Mouse (Mus musculus) forebrain, embryonic 11.5 days (tissue): ENCODE results near the gene Nusap1. TPM values are rescaled to one million over a fixed set of nuclear protein-coding genes. Genes with fewer than 3 reads are reported as not detected.

Experiments used
- ATAC-seq: fragments of 200-750 bp; cut with Nextera tagmentation; replicated peaks from 2 replicates; pipeline ENCODE4 v1.8.0; 2017; ENCODE audit warnings: moderate TSS enrichment; ENCODE audit not compliant: low FRiP score
- DNase-seq: peaks from one replicate; pipeline ENCODE4 v3.0.0-alpha.2; 2017; ENCODE audit warnings: low spot score
- H3K27ac ChIP-seq: fragments of 300-500 bp; sonication (generic); 2 replicates; pipeline ENCODE4 v1.5.1; 2014; ENCODE audit warnings: low read depth, low read length
- H3K27me3 ChIP-seq: fragments of 300-500 bp; sonication (generic); 2 replicates; pipeline ENCODE4 v1.6.1; 2014; ENCODE audit warnings: mild to moderate bottlenecking, low read length, mixed read lengths; ENCODE audit not compliant: control insufficient read depth, insufficient read depth
- H3K36me3 ChIP-seq: fragments of 300-500 bp; sonication (generic); 2 replicates; pipeline ENCODE4 v1.6.1; 2014; ENCODE audit warnings: mild to moderate bottlenecking, low read length, moderate library complexity, mixed read lengths; ENCODE audit not compliant: control insufficient read depth, insufficient read depth
- H3K4me1 ChIP-seq: fragments of 300-500 bp; sonication (generic); replicated peaks from 2 replicates; pipeline ENCODE4 v1.6.1; 2014; ENCODE audit warnings: low read length, mixed read lengths; ENCODE audit not compliant: control insufficient read depth, insufficient read depth
- H3K4me2 ChIP-seq: fragments of 300-500 bp; sonication (generic); 2 replicates; pipeline ENCODE4 v1.6.1; 2014; ENCODE audit warnings: low read depth, mild to moderate bottlenecking, low read length, moderate library complexity, mixed read lengths; ENCODE audit not compliant: severe bottlenecking
- H3K4me3 ChIP-seq: fragments of 300-500 bp; sonication (generic); 2 replicates; pipeline ENCODE4 v1.5.1; 2014; ENCODE audit warnings: low read depth, low read length
- H3K9ac ChIP-seq: fragments of 300-500 bp; sonication (generic); 2 replicates; pipeline ENCODE4 v1.6.1; 2014; ENCODE audit warnings: low read length
- H3K9me3 ChIP-seq: fragments of 300-500 bp; sonication (generic); 2 replicates; pipeline ENCODE4 v1.6.1; 2016; ENCODE audit warnings: low read length, mixed read lengths; ENCODE audit not compliant: control insufficient read depth
- WGBS: fragments of 180-500 bp; shearing (Covaris S2); extraction: QIAGEN DNeasy Blood & Tissue Kit; methylation state at CpG from one replicate; pipeline ENCODE4 v1.1.7; 2014; 5-methylcytosine and 5-hydroxymethylcytosine counted together
- polyA plus RNA-seq: library from polyadenylated mRNA; unstranded; fragments of >200 nt; fragmentation: Nextera tagmentation; extraction: Ambion mirVana; gene quantifications from 2 replicates; pipeline ENCODE4 v1.2.1, GENCODE M21; 2014

Gene Nusap1
- polyA plus RNA-seq, 1 experiment from 2014 or later, result 131 TPM

- Histone ChIP-seq H3K4me1 (no peaks in the 10 kb centered on the region), H3K27ac (no peak overlapping the region), H3K9me3 (no peaks in the 10 kb centered on the region), H3K9ac (no peak overlapping the region), H3K27me3 (no peaks in the 10 kb centered on the region), H3K36me3 (no peaks in the 10 kb centered on the region), H3K4me2 (no peak overlapping the region), H3K4me3 (no peak overlapping the region)
- DNase-seq (no peak), ATAC-seq (no peak)
- WGBS, result 95% methylated on average over 1 of the region's 1 CpGs
Observed at GRCm38 (mm10) chr2:119696111-119696510, 78.0 kb downstream of the Nusap1 start.

GRCm38 (mm10) chr2:119698472-119698871, 80.4 kb downstream of the Nusap1 start:
- ATAC-seq (no peak), DNase-seq (no peak)
- H3K4me2 ChIP-seq, result no peak overlapping the region
- no peak overlapping the region for H3K4me3 ChIP-seq
- no peak overlapping the region for H3K9ac ChIP-seq
- WGBS, result 87% methylated on average over 2 of the region's 2 CpGs
- no peak overlapping the region for H3K27ac ChIP-seq
- H3K36me3 ChIP-seq, result no peaks in the 10 kb centered on the region
- H3K27me3 ChIP-seq, result no peaks in the 10 kb centered on the region
- no peaks in the 10 kb centered on the region for H3K4me1 ChIP-seq
- no peaks in the 10 kb centered on the region for H3K9me3 ChIP-seq

GRCm38 (mm10) chr2:119699962-119700361, 81.9 kb downstream of the Nusap1 start:
- Histone ChIP-seq H3K4me1 (no peaks in the 10 kb centered on the region), H3K4me2 (no peak overlapping the region), H3K36me3 (no peaks in the 10 kb centered on the region), H3K27me3 (no peaks in the 10 kb centered on the region), H3K9ac (no peak overlapping the region), H3K9me3 (no peaks in the 10 kb centered on the region), H3K4me3 (no peak overlapping the region), H3K27ac (no peak overlapping the region)
- WGBS, result 94% methylated on average over 3 of the region's 3 CpGs
- ATAC-seq, result no peak
- no peak for DNase-seq

Other genes starting within 250 kb of the Nusap1 start
- gene Ino80, start 140.6 kb upstream of the Nusap1 start, polyA plus RNA-seq, result 6.2 and 6.5 TPM in 2 replicates
- gene Exd1, start 70.7 kb upstream of the Nusap1 start, polyA plus RNA-seq, result 0.13 and 0.59 TPM in 2 replicates
- gene Chp1, start 70.6 kb upstream of the Nusap1 start, polyA plus RNA-seq, result 56.6 and 61.0 TPM in 2 replicates
- 34.9 and 36.7 TPM in 2 replicates for gene Oip5, start 171 bp downstream of the Nusap1 start, polyA plus RNA-seq
- gene Ndufaf1, start 44.5 kb downstream of the Nusap1 start, polyA plus RNA-seq, result 37.7 and 39.5 TPM in 2 replicates
- 32.1 and 39.5 TPM in 2 replicates for gene Rtf1, start 56.8 kb downstream of the Nusap1 start, polyA plus RNA-seq
- 1.5 and 1.6 TPM in 2 replicates for gene Itpka, start 124.0 kb downstream of the Nusap1 start, polyA plus RNA-seq
- 0.11 and 0.19 TPM in 2 replicates for gene Ltk, start 142.1 kb downstream of the Nusap1 start, polyA plus RNA-seq
- 38.1 and 40.3 TPM in 2 replicates for gene Rpap1, start 169.2 kb downstream of the Nusap1 start, polyA plus RNA-seq
- 27.7 and 29.8 TPM in 2 replicates for gene Tyro3, start 179.4 kb downstream of the Nusap1 start, polyA plus RNA-seq